Mouse (Mus musculus): ENCODE data around the gene Zc3h4. TPM values are rescaled to one million over a fixed set of nuclear protein-coding genes. Genes with fewer than 3 reads are reported as not detected.

Zc3h4 gene
- polyA plus RNA-seq, 1 experiment from 2014 or later = 14.2 TPM

GRCm38 (mm10) chr7:16418713-16419112 is 18.0 kb downstream of the Zc3h4 start:
- Histone ChIP-seq H3K36me3 (ENCODE audit: control insufficient read depth, insufficient read depth, low read length) (peaks cover 32% of the 10 kb centered on the region), H3K27ac (ENCODE audit: low read length) (no peak overlapping the region), H3K9ac (ENCODE audit: low read depth, low read length) (no peak overlapping the region), H3K4me1 (ENCODE audit: control insufficient read depth, insufficient read depth, low read length) (no peaks in the 10 kb centered on the region), H3K27me3 (ENCODE audit: control insufficient read depth, insufficient read depth, low read depth, low read length) (no peaks in the 10 kb centered on the region), H3K4me2 (ENCODE audit: low read length) (no peak overlapping the region), H3K9me3 (replicated peaks; ENCODE audit: control insufficient read depth, low read length, poor library complexity, severe bottlenecking) (no peaks in the 10 kb centered on the region), H3K4me3 (ENCODE audit: low read depth, low read length) (no peak overlapping the region)
- 90% methylated on average over 5 of the region's 5 CpGs for WGBS
- no peak for ATAC-seq

GRCm38 (mm10) chr7:16420493-16421118 is 19.9 kb downstream of the Zc3h4 start:
- no peak for ATAC-seq
- Histone ChIP-seq H3K27me3 (ENCODE audit: control insufficient read depth, insufficient read depth, low read depth, low read length) (no peaks in the 10 kb centered on the region), H3K4me3 (ENCODE audit: low read depth, low read length) (no peak overlapping the region), H3K9ac (ENCODE audit: low read depth, low read length) (no peak overlapping the region), H3K4me1 (ENCODE audit: control insufficient read depth, insufficient read depth, low read length) (no peaks in the 10 kb centered on the region), H3K9me3 (replicated peaks; ENCODE audit: control insufficient read depth, low read length, poor library complexity, severe bottlenecking) (no peaks in the 10 kb centered on the region), H3K4me2 (ENCODE audit: low read length) (no peak overlapping the region), H3K36me3 (ENCODE audit: control insufficient read depth, insufficient read depth, low read length) (peaks cover 49% of the 10 kb centered on the region), H3K27ac (ENCODE audit: low read length) (no peak overlapping the region)
- 96% methylated on average over 8 of the region's 8 CpGs for WGBS

GRCm38 (mm10) chr7:16422222-16422856 is 21.6 kb downstream of the Zc3h4 start:
- H3K4me2 ChIP-seq (ENCODE audit: low read length) = no peak overlapping the region

DNA sequence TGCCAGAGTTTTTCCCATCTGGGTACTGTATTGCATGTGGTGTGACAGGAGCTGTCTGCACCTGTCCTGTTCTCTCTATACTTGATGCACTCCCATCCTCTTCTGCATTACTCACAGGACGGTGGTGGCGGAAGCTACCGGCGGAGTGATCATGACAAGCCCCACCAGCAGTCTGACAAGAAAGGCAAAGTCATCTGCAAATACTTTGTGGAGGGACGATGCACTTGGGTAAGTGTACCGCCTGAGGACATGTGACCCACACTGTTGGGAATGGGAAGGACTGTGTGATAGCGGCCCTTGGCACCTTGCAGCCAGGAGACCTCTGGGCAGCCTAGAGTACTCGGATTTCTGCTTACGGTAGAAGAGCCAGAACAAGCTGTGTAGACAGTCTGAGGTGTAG is 23.0 kb downstream of the Zc3h4 start:
- Histone ChIP-seq H3K27me3 (ENCODE audit: control insufficient read depth, insufficient read depth, low read depth, low read length) (no peaks in the 10 kb centered on the region), H3K27ac (ENCODE audit: low read length) (no peak overlapping the region), H3K9ac (ENCODE audit: low read depth, low read length) (no peak overlapping the region), H3K4me2 (ENCODE audit: low read length) (no peak overlapping the region), H3K36me3 (ENCODE audit: control insufficient read depth, insufficient read depth, low read length) (peaks cover 59% of the 10 kb centered on the region), H3K9me3 (replicated peaks; ENCODE audit: control insufficient read depth, low read length, poor library complexity, severe bottlenecking) (no peaks in the 10 kb centered on the region), H3K4me1 (ENCODE audit: control insufficient read depth, insufficient read depth, low read length) (no peaks in the 10 kb centered on the region), H3K4me3 (ENCODE audit: low read depth, low read length) (no peak overlapping the region)
- no peak for ATAC-seq
- WGBS = 92% methylated on average over 9 of the region's 9 CpGs

More at GRCm38 (mm10) chr7:16422222-16422856, 21.6 kb downstream of the Zc3h4 start:
- Histone ChIP-seq H3K36me3 (ENCODE audit: control insufficient read depth, insufficient read depth, low read length) (peaks cover 54% of the 10 kb centered on the region), H3K4me3 (ENCODE audit: low read depth, low read length) (no peak overlapping the region), H3K27me3 (ENCODE audit: control insufficient read depth, insufficient read depth, low read depth, low read length) (no peaks in the 10 kb centered on the region), H3K27ac (ENCODE audit: low read length) (no peak overlapping the region), H3K4me1 (ENCODE audit: control insufficient read depth, insufficient read depth, low read length) (no peaks in the 10 kb centered on the region), H3K9ac (ENCODE audit: low read depth, low read length) (no peak overlapping the region), H3K9me3 (replicated peaks; ENCODE audit: control insufficient read depth, low read length, poor library complexity, severe bottlenecking) (no peaks in the 10 kb centered on the region)
- no peak for ATAC-seq
- 87% methylated on average over 18 of the region's 18 CpGs for WGBS

DNA sequence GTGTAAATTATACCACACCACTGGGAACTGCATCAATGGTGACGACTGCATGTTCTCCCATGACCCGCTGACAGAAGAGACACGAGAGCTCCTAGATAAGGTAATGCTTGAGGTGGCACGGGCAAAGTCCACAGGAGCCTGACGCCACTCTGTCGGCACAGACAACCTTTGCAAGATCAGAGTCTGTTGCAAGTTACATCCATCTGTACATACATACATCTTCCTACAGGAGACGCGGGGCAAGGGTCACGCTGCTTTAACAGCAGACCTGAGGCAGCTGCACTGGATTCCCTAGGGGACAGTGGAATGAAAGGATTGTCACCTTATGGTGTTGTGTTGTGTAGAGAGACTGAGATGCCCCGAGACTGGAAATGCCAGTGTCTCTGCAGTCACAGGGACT is 25.0 kb downstream of the Zc3h4 start:
- H3K9ac ChIP-seq (ENCODE audit: low read depth, low read length) = no peak overlapping the region
- H3K4me3 ChIP-seq (ENCODE audit: low read depth, low read length) = no peak overlapping the region
- WGBS = 94% methylated on average over 10 of the region's 10 CpGs
- H3K27ac ChIP-seq (ENCODE audit: low read length) = no peak overlapping the region
- H3K27me3 ChIP-seq (ENCODE audit: control insufficient read depth, insufficient read depth, low read depth, low read length) = no peaks in the 10 kb centered on the region
- H3K4me1 ChIP-seq (ENCODE audit: control insufficient read depth, insufficient read depth, low read length) = no peaks in the 10 kb centered on the region
- peaks cover 68% of the 10 kb centered on the region for H3K36me3 ChIP-seq (ENCODE audit: control insufficient read depth, insufficient read depth, low read length)
- H3K9me3 ChIP-seq (replicated peaks; ENCODE audit: control insufficient read depth, low read length, poor library complexity, severe bottlenecking) = no peaks in the 10 kb centered on the region
- no peak overlapping the region for H3K4me2 ChIP-seq (ENCODE audit: low read length)
- ATAC-seq = no peak

GRCm38 (mm10) chr7:16426129-16426729 is 25.5 kb downstream of the Zc3h4 start:
- Histone ChIP-seq H3K27ac (ENCODE audit: low read length) (no peak overlapping the region), H3K36me3 (ENCODE audit: control insufficient read depth, insufficient read depth, low read length) (peaks cover 64% of the 10 kb centered on the region), H3K4me3 (ENCODE audit: low read depth, low read length) (no peak overlapping the region), H3K27me3 (ENCODE audit: control insufficient read depth, insufficient read depth, low read depth, low read length) (no peaks in the 10 kb centered on the region), H3K9ac (ENCODE audit: low read depth, low read length) (no peak overlapping the region), H3K4me2 (ENCODE audit: low read length) (no peak overlapping the region), H3K9me3 (replicated peaks; ENCODE audit: control insufficient read depth, low read length, poor library complexity, severe bottlenecking) (no peaks in the 10 kb centered on the region), H3K4me1 (ENCODE audit: control insufficient read depth, insufficient read depth, low read length) (no peaks in the 10 kb centered on the region)
- 51% methylated on average over 4 of the region's 4 CpGs for WGBS
- peak; percentile 67; the same call in 1 of the 2 replicates for ATAC-seq

GRCm38 (mm10) chr7:16433352-16433971 is 32.8 kb downstream of the Zc3h4 start:
- Histone ChIP-seq H3K4me3 (ENCODE audit: low read depth, low read length) (no peak overlapping the region), H3K4me1 (ENCODE audit: control insufficient read depth, insufficient read depth, low read length) (no peaks in the 10 kb centered on the region), H3K4me2 (ENCODE audit: low read length) (no peak overlapping the region), H3K27me3 (ENCODE audit: control insufficient read depth, insufficient read depth, low read depth, low read length) (no peaks in the 10 kb centered on the region), H3K9ac (ENCODE audit: low read depth, low read length) (no peak overlapping the region), H3K9me3 (replicated peaks; ENCODE audit: control insufficient read depth, low read length, poor library complexity, severe bottlenecking) (no peaks in the 10 kb centered on the region), H3K27ac (ENCODE audit: low read length) (no peak overlapping the region), H3K36me3 (ENCODE audit: control insufficient read depth, insufficient read depth, low read length) (peaks cover 64% of the 10 kb centered on the region)
- 81% methylated on average over 3 of the region's 3 CpGs for WGBS
- no peak for ATAC-seq

- Histone ChIP-seq H3K4me1 (ENCODE audit: control insufficient read depth, insufficient read depth, low read length) (no peaks in the 10 kb centered on the region), H3K9ac (ENCODE audit: low read depth, low read length) (no peak overlapping the region), H3K36me3 (ENCODE audit: control insufficient read depth, insufficient read depth, low read length) (peaks cover 48% of the 10 kb centered on the region), H3K4me3 (ENCODE audit: low read depth, low read length) (no peak overlapping the region), H3K27ac (ENCODE audit: low read length) (no peak overlapping the region), H3K4me2 (ENCODE audit: low read length) (no peak overlapping the region), H3K27me3 (ENCODE audit: control insufficient read depth, insufficient read depth, low read depth, low read length) (no peaks in the 10 kb centered on the region), H3K9me3 (replicated peaks; ENCODE audit: control insufficient read depth, low read length, poor library complexity, severe bottlenecking) (no peaks in the 10 kb centered on the region)
- WGBS = 91% methylated on average over 9 of the region's 9 CpGs
- ATAC-seq = no peak
Measured at GRCm38 (mm10) chr7:16435088-16435487, 34.4 kb downstream of the Zc3h4 start.

DNA sequence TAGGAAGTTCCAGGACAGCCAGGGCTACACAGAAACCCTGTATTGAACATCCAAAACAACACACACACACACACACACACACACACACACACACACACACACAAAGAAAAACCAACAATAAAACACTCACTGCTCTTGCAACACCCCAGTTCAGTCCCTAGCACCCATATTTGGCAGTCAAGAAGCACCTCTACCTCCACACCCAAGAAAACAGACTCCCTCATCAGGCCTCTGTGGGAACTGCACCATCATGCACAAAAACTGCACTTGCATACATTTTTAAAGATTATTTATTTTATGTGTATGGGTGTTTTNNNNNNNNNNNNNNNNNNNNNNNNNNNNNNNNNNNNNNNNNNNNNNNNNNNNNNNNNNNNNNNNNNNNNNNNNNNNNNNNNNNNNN is 40.5 kb downstream of the Zc3h4 start:
- no peaks in the 10 kb centered on the region for H3K9me3 ChIP-seq (replicated peaks; ENCODE audit: control insufficient read depth, low read length, poor library complexity, severe bottlenecking)
- H3K4me1 ChIP-seq (ENCODE audit: control insufficient read depth, insufficient read depth, low read length) = no peaks in the 10 kb centered on the region
- no peak overlapping the region for H3K4me2 ChIP-seq (ENCODE audit: low read length)
- no peak for ATAC-seq
- no peak overlapping the region for H3K27ac ChIP-seq (ENCODE audit: low read length)
- no peak overlapping the region for H3K4me3 ChIP-seq (ENCODE audit: low read depth, low read length)
- H3K27me3 ChIP-seq (ENCODE audit: control insufficient read depth, insufficient read depth, low read depth, low read length) = no peaks in the 10 kb centered on the region
- 0 out of 2 replicates have a peak, but pooled peaks cover 2% of the 10 kb centered on the region for H3K36me3 ChIP-seq (ENCODE audit: control insufficient read depth, insufficient read depth, low read length)
- no peak overlapping the region for H3K9ac ChIP-seq (ENCODE audit: low read depth, low read length)
